Mouse (Mus musculus) ES-Bruce4 (cell line): Measurements from ENCODE around the gene Irf7.

Experiments
- CTCF ChIP-seq: IDR thresholded peaks from one replicate; pipeline ENCODE4 v1.8.1; 2011; ENCODE audit warnings: low read depth, low read length
- EP300 ChIP-seq: IDR thresholded peaks from 2 replicates; pipeline ENCODE4 v1.6.1; 2011; ENCODE audit warnings: low read depth, low read length; ENCODE audit not compliant: insufficient read depth
- POLR2A ChIP-seq: IDR thresholded peaks from one replicate; pipeline ENCODE4 v1.8.1; 2011; ENCODE audit warnings: low read length; ENCODE audit not compliant: insufficient read depth

- no peak for TF ChIP-seq CTCF
- TF ChIP-seq POLR2A: no peak
- TF ChIP-seq EP300: no peak
Measured at GRCm38 (mm10) chr7:141268466-141269272, 2.4 kb upstream of the Irf7 start.
